Mouse (Mus musculus) hindbrain, embryonic 11.5 days (tissue): ENCODE data around the gene Atp5e. TPM values are rescaled to one million over a fixed set of nuclear protein-coding genes. Genes with fewer than 3 reads are reported as not detected.

Experiments
- ATAC-seq: fragments of 200-750 bp; cut with Nextera tagmentation; 2 replicates; pipeline ENCODE4 v1.8.0; 2017; ENCODE audit warnings: mild to moderate bottlenecking, moderate TSS enrichment, moderate library complexity; ENCODE audit not compliant: low FRiP score
- DNase-seq: peaks from one replicate; pipeline ENCODE4 v3.0.0-alpha.2; 2015; ENCODE audit warnings: low spot score
- H3K27ac ChIP-seq: fragments of 300-500 bp; sonication (generic); 2 replicates; pipeline ENCODE4 v1.5.1; 2014; ENCODE audit warnings: mild to moderate bottlenecking, low read depth, low read length
- H3K27me3 ChIP-seq: fragments of 300-500 bp; sonication (generic); 2 replicates; pipeline ENCODE4 v1.6.1; 2014; ENCODE audit warnings: mild to moderate bottlenecking, low read length, moderate library complexity, mixed read lengths; ENCODE audit not compliant: control insufficient read depth, insufficient read depth
- H3K36me3 ChIP-seq: fragments of 300-500 bp; sonication (generic); 2 replicates; pipeline ENCODE4 v1.6.1; 2014; ENCODE audit warnings: mild to moderate bottlenecking, low read length, moderate library complexity, mixed read lengths; ENCODE audit not compliant: control insufficient read depth, insufficient read depth
- H3K4me1 ChIP-seq: fragments of 300-500 bp; sonication (generic); replicated peaks from 2 replicates; pipeline ENCODE4 v1.6.1; 2014; ENCODE audit warnings: low read length, mixed read lengths; ENCODE audit not compliant: control insufficient read depth, insufficient read depth
- H3K4me2 ChIP-seq: fragments of 300-500 bp; sonication (generic); replicated peaks from 2 replicates; pipeline ENCODE4 v1.6.1; 2014; ENCODE audit warnings: mild to moderate bottlenecking, low read depth, low read length
- H3K4me3 ChIP-seq: fragments of 300-500 bp; sonication (generic); 2 replicates; pipeline ENCODE4 v1.5.1; 2014; ENCODE audit warnings: low read depth, low read length
- H3K9ac ChIP-seq: fragments of 300-500 bp; sonication (generic); 2 replicates; pipeline ENCODE4 v1.6.1; 2014; ENCODE audit warnings: low read depth, low read length
- H3K9me3 ChIP-seq: fragments of 300-500 bp; sonication (generic); 2 replicates; pipeline ENCODE4 v1.6.1; 2016; ENCODE audit warnings: low read length; ENCODE audit not compliant: control insufficient read depth
- WGBS: fragments of 180-500 bp; shearing (Covaris S2); extraction: QIAGEN DNeasy Blood & Tissue Kit; methylation state at CpG from one replicate; pipeline ENCODE4 v1.1.7; 2014; 5-methylcytosine and 5-hydroxymethylcytosine counted together
- polyA plus RNA-seq: library from polyadenylated mRNA; unstranded; fragments of >200 nt; fragmentation: Nextera tagmentation; extraction: Ambion mirVana; gene quantifications from 2 replicates; pipeline ENCODE4 v1.2.1, GENCODE M21; 2014

Atp5e gene
- polyA plus RNA-seq, 1 experiment from 2014 or later, result 740 TPM

DNA sequence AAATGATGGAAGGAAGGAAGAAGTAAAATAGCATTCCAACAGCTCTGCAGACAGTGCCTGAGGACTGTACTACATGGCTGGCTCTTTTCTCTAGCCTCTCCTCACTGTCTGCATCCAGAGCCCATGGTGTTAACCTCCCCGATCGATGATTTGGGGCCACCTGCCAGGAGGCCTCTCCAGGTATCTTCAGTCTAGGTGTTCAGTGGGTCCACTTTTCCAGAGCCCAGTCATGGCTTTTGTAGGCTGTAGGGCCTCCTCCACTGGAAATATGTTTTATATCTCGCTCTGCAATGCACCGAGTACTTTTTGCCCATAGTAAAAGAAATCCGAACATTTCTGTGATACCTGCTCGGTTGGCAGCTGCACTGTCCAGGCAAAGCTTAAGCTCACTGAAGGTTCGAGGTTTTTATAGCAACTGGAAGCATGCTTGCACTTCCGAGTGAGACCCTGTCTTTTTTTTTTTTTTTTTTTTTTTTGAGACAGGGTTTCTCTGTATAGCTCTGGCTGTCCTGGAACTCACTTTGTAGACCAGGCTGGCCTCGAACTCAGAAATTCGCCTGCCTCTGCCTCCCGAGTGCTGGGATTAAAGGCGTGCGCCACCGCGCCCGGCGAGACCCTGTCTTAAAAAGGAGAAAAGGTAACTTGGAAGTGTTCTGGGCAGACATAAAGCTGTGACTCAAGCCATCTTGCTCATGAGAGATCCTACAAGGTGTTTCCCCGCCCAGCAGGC is 48.7 kb downstream of the Atp5e start:
- Histone ChIP-seq H3K4me1 (peaks cover 3% of the 10 kb centered on the region; the same call in 1 of the 2 replicates), H3K36me3 (no peaks in the 10 kb centered on the region), H3K27ac (no peak overlapping the region), H3K27me3 (no peaks in the 10 kb centered on the region), H3K4me2 (no peak overlapping the region), H3K9ac (no peak overlapping the region), H3K9me3 (no peaks in the 10 kb centered on the region), H3K4me3 (peak overlapping the region; percentile 93)
- 46% methylated on average over 16 of the region's 18 CpGs for WGBS
- DNase-seq, result no peak
- ATAC-seq, result no peak

- Histone ChIP-seq H3K4me1 (peaks cover 3% of the 10 kb centered on the region; the same call in 1 of the 2 replicates), H3K4me3 (no peak overlapping the region), H3K9ac (no peak overlapping the region), H3K27me3 (no peaks in the 10 kb centered on the region), H3K4me2 (no peak overlapping the region), H3K27ac (no peak overlapping the region), H3K9me3 (no peaks in the 10 kb centered on the region), H3K36me3 (no peaks in the 10 kb centered on the region)
- ATAC-seq (no peak), DNase-seq (no peak)
- WGBS, result 75% methylated on average over 7 of the region's 7 CpGs
Measured at GRCm38 (mm10) chr2:174413127-174413526, 50.8 kb downstream of the Atp5e start.

Other genes with a start within 250 kb of the Atp5e start
- 1,233 and 1,244 TPM in 2 replicates for gene Gnas, start 179.8 kb downstream of the Atp5e start, polyA plus RNA-seq
- 17.6 and 22.8 TPM in 2 replicates for gene Gm20721, start 117.4 kb downstream of the Atp5e start, polyA plus RNA-seq
- gene Nelfcd, start 48.3 kb downstream of the Atp5e start, polyA plus RNA-seq, result 158 and 163 TPM in 2 replicates
- gene Ctsz, start 25.1 kb downstream of the Atp5e start, polyA plus RNA-seq, result 90.2 and 93.7 TPM in 2 replicates
- gene Tubb1, start 13.4 kb downstream of the Atp5e start, polyA plus RNA-seq, result 5.3 and 5.7 TPM in 2 replicates
- gene Prelid3b, start 9.0 kb upstream of the Atp5e start, polyA plus RNA-seq, result 130 and 141 TPM in 2 replicates
- gene Zfp831, start 179.4 kb upstream of the Atp5e start, polyA plus RNA-seq, result not detected in 2 replicates